Mouse (Mus musculus) heart, postnatal 0 days (tissue): ENCODE measurements at regions not wholly inside any gene's neighbourhood (a gene's known extent, or its start where the extent isn't known, plus 50 kb on each side); places are given as distances from the start of the nearest gene placed in this dataset.

Experiments used
- CTCF ChIP-seq: IDR thresholded peaks from 2 replicates; pipeline ENCODE4 v1.5.1; 2016; ENCODE audit warnings: antibody characterized with exemption, control low read depth, low read depth
- EP300 ChIP-seq: IDR thresholded peaks from 2 replicates; pipeline ENCODE4 v1.6.1; 2016; ENCODE audit warnings: antibody characterized with exemption, low read depth

- TF ChIP-seq CTCF (no peak), EP300 (no peak)
Measured at GRCm38 (mm10) chr4:69576256-69576655, 622.1 kb upstream of the Brinp1 start.
